Mouse (Mus musculus) urinary bladder, adult 2 months (tissue): ENCODE measurements around the gene Sbpl. TPM values are rescaled to one million over a fixed set of nuclear protein-coding genes. Genes with fewer than 3 reads are reported as not detected.
"Not testable (repeated sequence)": the region's sequence is repeated elsewhere in the genome, so short reads cannot be mapped to it uniquely, and the experiment has no call there.

Experiments used
- DNase-seq: peaks from one replicate; pipeline ENCODE4 v3.0.0; 2022; ENCODE audit warnings: low spot score
- polyA plus RNA-seq: library from polyadenylated mRNA; depleted of rRNA; stranded (reverse); fragments of >200 nt; gene quantifications from 2 replicates; pipeline ENCODE4 v1.2.3, GENCODE M21; 2012; rRNA removed

Gene Sbpl
- polyA plus RNA-seq, 1 experiment, result not detected

DNA sequence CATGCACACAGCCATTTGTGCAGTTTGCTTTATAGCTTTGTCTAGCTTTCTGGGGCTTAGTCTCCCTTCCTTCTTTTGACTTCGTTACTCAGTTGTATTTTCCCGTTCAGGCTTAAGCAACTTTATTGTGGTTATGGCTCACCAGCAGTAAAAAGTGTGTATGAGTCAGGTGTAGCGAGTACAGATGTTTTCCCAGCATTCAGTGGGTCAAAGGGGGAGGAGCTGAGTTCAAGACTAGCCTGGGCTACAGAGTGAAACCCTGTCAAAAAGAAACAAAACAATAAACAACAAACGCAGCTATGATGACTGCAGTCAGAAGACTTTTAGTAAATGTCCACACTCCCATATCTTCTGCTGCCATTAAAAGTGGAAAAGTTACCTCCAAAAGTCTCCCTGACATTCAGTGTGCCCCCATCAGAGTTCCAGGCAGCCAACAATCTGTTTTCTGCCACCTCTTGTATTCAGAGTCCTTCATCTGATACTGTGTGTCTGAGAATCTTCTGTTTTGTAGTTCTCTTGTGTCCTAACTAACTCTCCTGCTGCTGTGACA, 6.6 kb upstream of the Sbpl start:
- no peak for DNase-seq

DNA sequence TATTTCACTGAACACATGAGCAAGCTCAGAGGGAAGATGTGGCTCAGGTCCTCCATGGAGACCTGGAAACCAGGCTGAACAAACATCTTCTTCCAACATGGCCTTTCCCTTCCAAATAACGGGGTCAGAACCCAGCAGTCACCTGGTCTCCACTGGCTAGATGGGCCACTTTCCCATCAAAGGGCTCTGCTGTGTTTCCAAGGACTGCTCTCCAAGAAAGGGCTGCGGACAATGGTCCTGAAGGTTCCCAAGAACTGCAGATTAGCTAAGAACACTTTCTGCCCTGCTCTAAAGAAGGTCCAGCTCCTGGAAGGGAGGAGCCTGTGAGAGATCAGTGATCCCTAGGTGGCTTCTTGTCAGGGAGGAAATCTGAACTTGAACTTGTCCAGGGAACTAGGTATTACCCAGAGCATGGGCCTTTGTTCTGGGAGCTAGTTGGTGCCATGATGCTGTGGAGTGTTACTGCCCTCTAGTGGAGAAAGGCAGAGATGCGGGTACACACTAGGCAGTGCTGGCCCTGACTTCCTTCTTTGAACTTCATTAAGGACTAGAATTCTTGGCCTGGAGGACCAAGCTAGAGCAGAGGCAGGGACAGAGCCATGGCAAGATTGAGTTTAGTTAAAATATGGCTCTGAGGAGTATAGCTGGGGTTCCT, 5.1 kb upstream of the Sbpl start:
- no peak for DNase-seq

DNA sequence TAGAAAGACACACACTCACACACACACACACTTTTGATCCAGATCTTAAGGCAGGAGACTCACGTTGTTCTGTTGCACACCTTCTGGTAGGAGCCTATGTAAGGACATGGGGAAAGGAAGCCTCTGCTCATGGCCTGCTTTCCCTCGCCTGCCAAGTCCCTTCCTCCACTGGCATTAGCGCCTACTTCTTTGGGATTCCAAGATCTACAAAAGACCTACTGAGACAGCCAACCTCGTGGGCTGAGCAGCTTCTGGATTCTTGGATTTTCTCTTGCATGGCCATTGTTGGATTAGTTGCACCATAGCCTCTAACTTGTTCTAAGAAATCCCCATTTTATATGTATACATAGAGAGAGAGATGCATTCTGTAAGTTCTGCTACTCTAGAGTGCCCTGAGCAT, 4.2 kb downstream of the Sbpl start:
- not testable (repeated sequence) for DNase-seq

DNA sequence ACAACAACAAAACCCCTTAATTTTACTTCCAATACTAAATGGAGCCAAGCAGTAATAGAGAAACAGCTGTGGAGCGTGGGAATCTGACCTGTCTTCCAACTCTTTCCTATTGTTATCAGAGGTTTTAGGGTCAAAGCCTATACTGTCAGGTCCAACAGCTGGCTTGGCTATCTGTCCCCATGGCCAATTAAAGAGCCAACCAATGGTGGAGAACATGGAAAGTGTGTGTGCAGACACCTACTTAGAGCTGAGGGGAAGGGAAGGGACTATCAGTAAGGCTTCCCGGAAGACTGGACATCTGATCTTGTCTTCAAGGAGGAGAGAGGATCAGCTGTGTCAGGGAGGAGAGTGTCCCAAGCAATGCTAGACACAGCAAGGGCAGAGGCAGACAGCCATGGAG, 6.0 kb downstream of the Sbpl start:
- no peak for DNase-seq

DNA sequence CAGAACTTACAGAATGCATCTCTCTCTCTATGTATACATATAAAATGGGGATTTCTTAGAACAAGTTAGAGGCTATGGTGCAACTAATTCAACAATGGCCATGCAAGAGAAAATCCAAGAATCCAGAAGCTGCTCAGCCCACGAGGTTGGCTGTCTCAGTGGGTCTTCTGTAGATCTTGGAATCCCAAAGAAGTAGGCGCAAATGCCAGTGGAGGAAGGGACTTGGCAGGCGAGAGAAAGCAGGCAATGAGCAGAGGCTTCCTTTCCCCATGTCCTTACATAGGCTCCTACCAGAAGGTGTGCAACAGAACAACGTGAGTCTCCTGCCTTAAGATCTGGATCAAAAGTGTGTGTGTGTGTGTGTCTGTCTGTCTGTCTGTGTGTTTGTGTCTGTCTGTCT, 7.6 kb downstream of the Sbpl start:
- not testable (repeated sequence) for DNase-seq

DNA sequence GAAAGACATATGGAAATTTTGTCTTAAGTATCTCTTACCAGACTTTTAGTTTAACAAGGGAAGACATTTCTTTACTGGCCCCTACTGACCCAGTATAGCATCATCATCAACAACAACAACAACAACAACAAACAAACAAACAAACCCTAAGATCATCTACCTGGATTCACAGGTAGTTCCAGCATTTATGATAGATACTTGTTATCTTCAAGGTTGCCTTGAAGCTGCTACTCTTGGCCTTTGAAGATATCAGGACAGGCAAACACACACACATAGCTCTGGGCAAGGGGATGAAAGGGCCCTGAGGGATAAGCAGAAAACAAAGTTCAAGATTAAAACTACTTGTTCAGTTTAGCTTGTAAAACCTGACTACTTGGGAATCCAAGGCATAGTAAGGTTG, 13.7 kb downstream of the Sbpl start, which contains the start of gene Sbp:
Sbp (plus strand) TSS at position 301 of the 400 bp plus-strand sequence.
- DNase-seq, result no peak

DNA sequence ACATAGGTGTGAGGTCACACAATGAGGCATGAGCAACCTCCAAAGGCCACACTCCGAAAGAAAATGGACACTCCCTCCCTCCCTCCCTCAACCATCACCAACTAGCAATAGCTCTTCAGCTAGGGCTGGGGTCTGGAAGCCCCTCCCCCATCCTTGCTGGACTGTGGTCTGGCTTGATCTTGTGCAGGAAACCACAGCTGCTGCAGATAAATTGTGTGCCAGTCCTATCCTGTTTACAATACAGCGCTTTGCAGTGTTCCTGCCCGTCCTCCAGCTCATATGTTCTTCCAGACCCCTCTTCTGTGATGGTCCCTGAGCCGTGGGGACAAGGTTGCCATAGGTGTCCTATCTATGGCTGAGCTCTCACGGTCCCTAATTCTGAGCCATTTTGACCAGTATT, 23.9 kb downstream of the Sbpl start:
- DNase-seq, result no peak

DNA sequence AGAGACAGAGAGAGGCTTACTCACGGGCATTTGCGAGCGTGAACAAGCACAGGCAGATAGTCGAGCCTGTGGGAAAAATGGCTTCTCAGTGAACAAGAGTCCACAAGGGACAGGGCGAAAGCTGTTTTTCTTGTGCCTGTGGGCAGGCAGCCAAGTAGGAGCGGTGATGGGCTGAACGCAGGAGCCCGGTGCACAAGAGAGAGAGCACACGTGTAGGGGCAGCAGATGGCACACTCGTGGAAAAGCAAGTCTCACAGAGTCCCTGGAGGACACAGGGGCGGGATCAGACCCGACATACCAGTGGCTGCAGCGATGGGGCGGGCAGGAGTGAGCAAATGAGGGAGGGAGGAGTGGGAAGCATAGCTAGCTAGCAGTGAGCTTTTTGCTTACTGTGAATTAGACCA, 30.0 kb downstream of the Sbpl start:
- peak; percentile 52 for DNase-seq

DNA sequence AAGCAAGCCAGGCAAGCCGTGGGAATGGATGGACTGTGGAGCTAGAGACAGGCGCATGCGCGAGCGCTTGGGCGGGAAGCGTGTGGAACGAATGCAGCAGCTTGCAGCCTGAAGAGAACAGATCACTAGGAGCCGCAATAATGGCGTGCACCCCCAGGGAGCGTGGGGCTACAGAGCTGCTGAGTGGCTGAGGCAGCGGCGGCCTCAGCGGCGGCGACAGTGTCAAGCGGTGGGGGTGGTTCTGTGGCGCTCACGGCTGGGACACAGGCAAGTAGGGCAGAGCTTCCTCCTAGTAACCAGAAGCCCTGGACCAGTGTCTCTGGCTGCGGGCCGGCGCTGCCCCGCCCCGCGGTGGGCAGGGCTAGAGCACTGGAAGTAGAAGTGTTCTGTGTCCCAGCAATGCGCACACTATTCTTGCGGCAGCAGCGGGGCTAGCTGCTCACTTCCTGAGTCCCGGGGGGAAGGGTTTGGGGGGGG, 30.5 kb downstream of the Sbpl start:
- peak; percentile 83 for DNase-seq

DNA sequence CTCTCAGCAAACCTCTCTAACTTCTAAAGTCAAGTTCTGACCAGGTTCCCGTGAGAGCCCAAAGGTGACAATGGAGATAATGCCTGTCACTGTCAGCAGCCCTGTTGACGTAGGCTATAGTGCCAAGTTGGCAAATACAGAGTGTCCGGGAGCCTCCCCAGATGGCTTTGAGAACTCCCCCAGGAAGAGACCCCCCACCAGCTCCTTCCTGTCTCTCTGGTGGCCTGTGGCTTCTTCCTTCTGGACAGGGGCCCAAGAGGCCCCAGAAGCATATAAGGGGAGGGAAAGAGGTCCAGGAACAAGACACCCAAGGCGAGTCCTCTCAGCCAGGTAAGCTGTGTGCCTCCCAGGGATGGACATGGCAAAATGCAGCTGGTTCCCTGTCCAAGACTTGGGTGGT, 37.9 kb downstream of the Sbpl start, which contains the start of gene Dcpp3:
Dcpp3 (plus strand) TSS at position 301 of the 400 bp plus-strand sequence.
- DNase-seq, result not testable (repeated sequence)

Other genes with a start within 250 kb of the Sbpl start
- 0.10 and 0.23 TPM in 2 replicates for gene 1520401A03Rik, start 232.5 kb downstream of the Sbpl start, polyA plus RNA-seq
- gene Pkmyt1, start 228.9 kb downstream of the Sbpl start, polyA plus RNA-seq, result 10.4 and 15.3 TPM in 2 replicates
- gene Paqr4, start 214.4 kb downstream of the Sbpl start, polyA plus RNA-seq, result 12.8 and 13.0 TPM in 2 replicates
- gene Kremen2, start 209.4 kb downstream of the Sbpl start, polyA plus RNA-seq, result 0.04 and 0.11 TPM in 2 replicates
- gene Flywch1, start 183.7 kb downstream of the Sbpl start, polyA plus RNA-seq, result 35.0 and 39.3 TPM in 2 replicates
- gene Flywch2, start 169.2 kb downstream of the Sbpl start, polyA plus RNA-seq, result 9.0 and 13.2 TPM in 2 replicates
- gene Srrm2, start 164.7 kb downstream of the Sbpl start, polyA plus RNA-seq, result 540 TPM in 2 replicates
- 466 and 498 TPM in 2 replicates for gene Elob, start 126.1 kb downstream of the Sbpl start, polyA plus RNA-seq
- gene Prss33, start 119.2 kb downstream of the Sbpl start, polyA plus RNA-seq, result not detected in 2 replicates
- 0.67 and 1.1 TPM in 2 replicates for gene Prss32, start 111.4 kb downstream of the Sbpl start, polyA plus RNA-seq
- 0.04 and 0.28 TPM in 2 replicates for gene Prss41, start 111.1 kb downstream of the Sbpl start, polyA plus RNA-seq
- gene Prss21, start 87.2 kb downstream of the Sbpl start, polyA plus RNA-seq, result not detected in 2 replicates
- not detected in 2 replicates for gene Dcpp1, start 74.4 kb downstream of the Sbpl start, polyA plus RNA-seq
- gene Dcpp2, start 74.4 kb downstream of the Sbpl start, polyA plus RNA-seq, result not detected in 2 replicates
- gene Dcpp3, start 37.8 kb downstream of the Sbpl start, polyA plus RNA-seq, result not detected in 2 replicates
- gene Sbp, start 13.6 kb downstream of the Sbpl start, polyA plus RNA-seq, result 0.09 TPM in 1 of 2 replicates, not detected in the other
- 0.25 and 0.87 TPM in 2 replicates for gene Prss30, start 25.3 kb upstream of the Sbpl start, polyA plus RNA-seq
- 17.2 and 19.3 TPM in 2 replicates for gene Prss22, start 42.8 kb upstream of the Sbpl start, polyA plus RNA-seq
- gene Prss27, start 82.9 kb upstream of the Sbpl start, polyA plus RNA-seq, result 13.2 and 21.8 TPM in 2 replicates
- 27.7 and 35.6 TPM in 2 replicates for gene Kctd5, start 118.2 kb upstream of the Sbpl start, polyA plus RNA-seq
- gene Pdpk1, start 195.7 kb upstream of the Sbpl start, polyA plus RNA-seq, result 20.2 and 20.8 TPM in 2 replicates
- 24.7 and 29.2 TPM in 2 replicates for gene Amdhd2, start 208.5 kb upstream of the Sbpl start, polyA plus RNA-seq
- 460 and 497 TPM in 2 replicates for gene Atp6v0c, start 214.4 kb upstream of the Sbpl start, polyA plus RNA-seq